Mouse (Mus musculus): ENCODE results near the gene Cerkl. TPM values are rescaled to one million over a fixed set of nuclear protein-coding genes. Genes with fewer than 3 reads are reported as not detected.

The Cerkl gene
- polyA plus RNA-seq, 1 experiment from 2014 or later: 1.8 TPM

- Histone ChIP-seq H3K9me3 (no peaks in the 10 kb centered on the region), H3K36me3 (no peaks in the 10 kb centered on the region), H3K27me3 (ENCODE audit: insufficient read depth, poor library complexity, severe bottlenecking) (no peaks in the 10 kb centered on the region), H3K4me1 (replicated peaks) (peaks cover 18% of the 10 kb centered on the region), H3K27ac (no peak overlapping the region), H3K4me3 (no peak overlapping the region)
- 49% methylated on average over 2 of the region's 2 CpGs for WGBS
- no peak for DNase-seq (ENCODE audit: low spot score)
Observed at GRCm38 (mm10) chr2:79397107-79397506, 59.5 kb downstream of the Cerkl start.

GRCm38 (mm10) chr2:79379087-79380041 is 77.2 kb downstream of the Cerkl start:
- Histone ChIP-seq H3K36me3 (no peaks in the 10 kb centered on the region), H3K27ac (peak overlapping the region; percentile 74), H3K9me3 (no peaks in the 10 kb centered on the region), H3K27me3 (ENCODE audit: insufficient read depth, poor library complexity, severe bottlenecking) (no peaks in the 10 kb centered on the region), H3K4me3 (peak overlapping the region; percentile 21), H3K4me1 (replicated peaks) (peaks cover 23% of the 10 kb centered on the region)
- peak; percentile 36 for DNase-seq (ENCODE audit: low spot score)
- WGBS: 28% methylated on average over 12 of the region's 12 CpGs

GRCm38 (mm10) chr2:79378346-79379086 is 78.1 kb downstream of the Cerkl start:
- no peaks in the 10 kb centered on the region for H3K36me3 ChIP-seq
- no peaks in the 10 kb centered on the region for H3K27me3 ChIP-seq (ENCODE audit: insufficient read depth, poor library complexity, severe bottlenecking)
- H3K9me3 ChIP-seq: no peaks in the 10 kb centered on the region
- 64% methylated on average over 8 of the region's 8 CpGs for WGBS
- H3K4me3 ChIP-seq: no peak overlapping the region
- peak; percentile 3 for DNase-seq (ENCODE audit: low spot score)
- H3K4me1 ChIP-seq (replicated peaks): peaks cover 23% of the 10 kb centered on the region
- peak overlapping the region; percentile 74 for H3K27ac ChIP-seq

GRCm38 (mm10) chr2:79372486-79373200 is 83.9 kb downstream of the Cerkl start:
- Histone ChIP-seq H3K4me3 (no peak overlapping the region), H3K9me3 (no peaks in the 10 kb centered on the region), H3K27ac (0 out of 2 replicates have a peak overlapping the region, but pooled peaks have one; percentile 23), H3K4me1 (replicated peaks) (peaks cover 30% of the 10 kb centered on the region), H3K27me3 (ENCODE audit: insufficient read depth, poor library complexity, severe bottlenecking) (no peaks in the 10 kb centered on the region), H3K36me3 (no peaks in the 10 kb centered on the region)
- WGBS: 53% methylated on average over 6 of the region's 6 CpGs
- peak; percentile 33 for DNase-seq (ENCODE audit: low spot score)

- WGBS: 88% methylated on average over 2 of the region's 2 CpGs
- H3K4me1 ChIP-seq (replicated peaks): peaks cover 34% of the 10 kb centered on the region
- no peak for DNase-seq (ENCODE audit: low spot score)
- no peak overlapping the region for H3K4me3 ChIP-seq
- H3K27me3 ChIP-seq (ENCODE audit: insufficient read depth, poor library complexity, severe bottlenecking): no peaks in the 10 kb centered on the region
- no peaks in the 10 kb centered on the region for H3K36me3 ChIP-seq
- H3K9me3 ChIP-seq: no peaks in the 10 kb centered on the region
- H3K27ac ChIP-seq: no peak overlapping the region
Observed at GRCm38 (mm10) chr2:79372154-79372467, 84.5 kb downstream of the Cerkl start.

GRCm38 (mm10) chr2:79371326-79372153 is 85.0 kb downstream of the Cerkl start:
- no peak for DNase-seq (ENCODE audit: low spot score)
- H3K4me3 ChIP-seq: no peak overlapping the region
- no peak overlapping the region for H3K27ac ChIP-seq
- H3K27me3 ChIP-seq (ENCODE audit: insufficient read depth, poor library complexity, severe bottlenecking): no peaks in the 10 kb centered on the region
- H3K36me3 ChIP-seq: no peaks in the 10 kb centered on the region
- H3K4me1 ChIP-seq (replicated peaks): peaks cover 34% of the 10 kb centered on the region
- 89% methylated on average over 7 of the region's 7 CpGs for WGBS
- H3K9me3 ChIP-seq: no peaks in the 10 kb centered on the region

GRCm38 (mm10) chr2:79370711-79371312 is 85.8 kb downstream of the Cerkl start:
- H3K36me3 ChIP-seq: no peaks in the 10 kb centered on the region
- H3K27me3 ChIP-seq (ENCODE audit: insufficient read depth, poor library complexity, severe bottlenecking): no peaks in the 10 kb centered on the region
- H3K27ac ChIP-seq: no peak overlapping the region
- no peaks in the 10 kb centered on the region for H3K9me3 ChIP-seq
- 83% methylated on average over 9 of the region's 9 CpGs for WGBS
- H3K4me3 ChIP-seq: no peak overlapping the region
- DNase-seq (ENCODE audit: low spot score): no peak
- peaks cover 34% of the 10 kb centered on the region for H3K4me1 ChIP-seq (replicated peaks)

GRCm38 (mm10) chr2:79369905-79370304 is 86.7 kb downstream of the Cerkl start:
- no peaks in the 10 kb centered on the region for H3K9me3 ChIP-seq
- peaks cover 34% of the 10 kb centered on the region for H3K4me1 ChIP-seq (replicated peaks)
- H3K4me3 ChIP-seq: no peak overlapping the region
- no peak for DNase-seq (ENCODE audit: low spot score)
- WGBS: 75% methylated on average over 4 of the region's 4 CpGs
- 0 out of 2 replicates have a peak overlapping the region, but pooled peaks have one; percentile 51 for H3K27ac ChIP-seq
- no peaks in the 10 kb centered on the region for H3K27me3 ChIP-seq (ENCODE audit: insufficient read depth, poor library complexity, severe bottlenecking)
- H3K36me3 ChIP-seq: no peaks in the 10 kb centered on the region

GRCm38 (mm10) chr2:79369061-79369524 is 87.5 kb downstream of the Cerkl start:
- WGBS: 42% methylated on average over 7 of the region's 7 CpGs
- Histone ChIP-seq H3K9me3 (no peaks in the 10 kb centered on the region), H3K4me3 (no peak overlapping the region), H3K27ac (no peak overlapping the region; the same call in 1 of the 2 replicates), H3K4me1 (replicated peaks) (peaks cover 34% of the 10 kb centered on the region), H3K36me3 (no peaks in the 10 kb centered on the region), H3K27me3 (ENCODE audit: insufficient read depth, poor library complexity, severe bottlenecking) (no peaks in the 10 kb centered on the region)
- DNase-seq (ENCODE audit: low spot score): peak; percentile 50

- no peak for DNase-seq (ENCODE audit: low spot score)
- 79% methylated on average over 12 of the region's 12 CpGs for WGBS
- H3K27ac ChIP-seq: 0 out of 2 replicates have a peak overlapping the region, but pooled peaks have one; percentile 35
Observed at GRCm38 (mm10) chr2:79368661-79369060, 87.9 kb downstream of the Cerkl start.

GRCm38 (mm10) chr2:79367451-79368450 is 88.8 kb downstream of the Cerkl start:
- peak; percentile 4 for DNase-seq (ENCODE audit: low spot score)
- H3K4me1 ChIP-seq (replicated peaks): peaks cover 32% of the 10 kb centered on the region
- no peak overlapping the region for H3K27ac ChIP-seq
- 74% methylated on average over 18 of the region's 18 CpGs for WGBS
- H3K9me3 ChIP-seq: no peaks in the 10 kb centered on the region
- H3K36me3 ChIP-seq: no peaks in the 10 kb centered on the region
- no peaks in the 10 kb centered on the region for H3K27me3 ChIP-seq (ENCODE audit: insufficient read depth, poor library complexity, severe bottlenecking)
- no peak overlapping the region for H3K4me3 ChIP-seq

More at GRCm38 (mm10) chr2:79368661-79369060, 87.9 kb downstream of the Cerkl start:
- H3K4me1 ChIP-seq (replicated peaks): peaks cover 34% of the 10 kb centered on the region
- H3K36me3 ChIP-seq: no peaks in the 10 kb centered on the region
- H3K9me3 ChIP-seq: no peaks in the 10 kb centered on the region
- no peak overlapping the region for H3K4me3 ChIP-seq
- H3K27me3 ChIP-seq (ENCODE audit: insufficient read depth, poor library complexity, severe bottlenecking): no peaks in the 10 kb centered on the region

All from hindbrain, embryonic 10.5 days (tissue).